ENCODE assay signal across 9 mouse cellular contexts in the genomic region with DNA sequence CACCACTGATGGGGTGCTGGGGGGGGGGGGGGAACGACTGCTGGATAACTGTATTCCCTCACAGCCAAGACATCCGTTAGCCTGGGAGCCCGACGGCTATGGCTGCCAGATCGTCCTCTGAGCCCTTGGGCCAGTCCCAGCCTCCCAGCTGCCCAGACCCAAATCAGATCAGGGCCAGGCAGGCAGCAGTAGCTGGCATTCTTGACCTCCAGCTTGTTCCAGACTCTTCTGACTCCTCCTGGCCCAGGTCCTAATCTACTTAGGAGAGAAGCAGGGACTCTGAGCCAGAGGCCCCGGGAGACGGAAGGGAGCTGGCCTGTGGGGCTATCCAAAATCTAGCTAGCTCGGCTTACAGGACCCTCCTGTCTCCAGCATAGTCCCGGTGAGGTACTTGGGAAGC. TPM values are rescaled to one million over a fixed set of nuclear protein-coding genes. Genes with fewer than 3 reads are reported as not detected.
DNase-seq lines count a peak whose midpoint lies in the region; ATAC-seq and TF ChIP-seq lines count a peak whose summit lies in the region.
"Had no signal": no experiment of that assay in that cellular context is flagged by ENCODE, and none has a peak within 500 bp of the region (broad histone marks: within the 10 kb centered on the region; RNA-seq: fewer than 3 reads in every experiment).

No protein-coding gene starts in this region.

- WGBS in midbrain, embryonic 14.5 days: 75% methylated on average over 9 of the region's 9 CpGs
- WGBS in midbrain, embryonic 10.5 days: 79% methylated on average over 9 of the region's 9 CpGs
- WGBS in heart, embryonic 14.5 days: 25% methylated on average over 9 of the region's 9 CpGs
- WGBS in liver, postnatal 0 days (ENCODE audit: insufficient replicate concordance): 82% methylated on average over 9 of the region's 9 CpGs

- TF ChIP-seq EP300 in liver, postnatal 0 days (IDR thresholded peaks at IDR 0.05; ENCODE audit: low read depth): no peak

- H3K9ac ChIP-seq in midbrain, embryonic 14.5 days (replicated peaks; ENCODE audit: low read length): no peak overlapping the region
- peak overlapping the region; percentile 45; the same call in 1 of the 2 replicates for H3K9ac ChIP-seq in heart, embryonic 14.5 days (ENCODE audit: low read length)
- H3K9ac ChIP-seq in liver, postnatal 0 days (replicated peaks): no peak overlapping the region

- no peak for DNase-seq in midbrain, embryonic 14.5 days
- DNase-seq in midbrain, embryonic 10.5 days (ENCODE audit: low spot score): no peak
- peak; percentile 80 for DNase-seq in cerebellum, adult 9-11 months
- DNase-seq in lung, postnatal 36 days: peak; percentile 39
- DNase-seq in liver, postnatal 0 days: no peak
- DNase-seq in frontal cortex, postnatal 36 days (ENCODE audit: low spot score in 2 of 2): no peak
- DNase-seq in right cerebral cortex, postnatal 14 days: no peak

- H3K4me2 ChIP-seq in midbrain, embryonic 14.5 days (ENCODE audit: low read length): no peak overlapping the region
- H3K4me2 ChIP-seq in heart, embryonic 14.5 days (ENCODE audit: low read length): peak overlapping the region; percentile 21; the same call in 1 of the 2 replicates
- H3K4me2 ChIP-seq in liver, postnatal 0 days (ENCODE audit: low read depth, low read length): no peak overlapping the region

- no peaks in the 10 kb centered on the region for H3K27me3 ChIP-seq in midbrain, embryonic 14.5 days (ENCODE audit: control insufficient read depth, insufficient read depth, low read length)
- H3K27me3 ChIP-seq in midbrain, embryonic 10.5 days (ENCODE audit: low read depth, poor library complexity, severe bottlenecking): no peaks in the 10 kb centered on the region
- H3K27me3 ChIP-seq in heart, embryonic 14.5 days (ENCODE audit: control insufficient read depth, insufficient read depth, low read length): no peaks in the 10 kb centered on the region
- no peaks in the 10 kb centered on the region for H3K27me3 ChIP-seq in liver, postnatal 0 days (ENCODE audit: insufficient read depth, low read length)

- no peaks in the 10 kb centered on the region for H3K9me3 ChIP-seq in midbrain, embryonic 14.5 days (ENCODE audit: control insufficient read depth, low read length)
- 0 out of 2 replicates have a peak, but pooled peaks cover 5% of the 10 kb centered on the region for H3K9me3 ChIP-seq in midbrain, embryonic 10.5 days (replicated peaks)
- H3K9me3 ChIP-seq in heart, embryonic 14.5 days (ENCODE audit: control insufficient read depth, low read length): no peaks in the 10 kb centered on the region
- no peaks in the 10 kb centered on the region for H3K9me3 ChIP-seq in liver, postnatal 0 days (ENCODE audit: low read length)

- ATAC-seq in midbrain, embryonic 14.5 days (ENCODE audit: low FRiP score, low TSS enrichment): no peak
- ATAC-seq in heart, embryonic 14.5 days (ENCODE audit: insufficient number of reproducible peaks, insufficient read depth, low FRiP score, low read depth): peak; percentile 65
- no peak for ATAC-seq in liver, postnatal 0 days

- peaks cover 13% of the 10 kb centered on the region for H3K36me3 ChIP-seq in midbrain, embryonic 14.5 days (ENCODE audit: control insufficient read depth, insufficient read depth, low read length)
- peaks cover 71% of the 10 kb centered on the region for H3K36me3 ChIP-seq in midbrain, embryonic 10.5 days
- H3K36me3 ChIP-seq in heart, embryonic 14.5 days (ENCODE audit: control insufficient read depth, insufficient read depth, low read length): peaks cover 16% of the 10 kb centered on the region
- H3K36me3 ChIP-seq in liver, postnatal 0 days (replicated peaks; ENCODE audit: insufficient read depth, low read length): peaks cover 2% of the 10 kb centered on the region; the same call in 1 of the 2 replicates

- H3K4me3 ChIP-seq in midbrain, embryonic 14.5 days (replicated peaks; ENCODE audit: low read depth, low read length): no peak overlapping the region
- H3K4me3 ChIP-seq in midbrain, embryonic 10.5 days: no peak overlapping the region
- no peak overlapping the region for H3K4me3 ChIP-seq in heart, embryonic 14.5 days (ENCODE audit: control insufficient read depth in 1 of 2, insufficient read depth in 1 of 2, low read depth in 1 of 2, low read length in 2 of 2)
- H3K4me3 ChIP-seq in liver, postnatal 0 days (ENCODE audit: low read depth, low read length): no peak overlapping the region
- H3K4me3 ChIP-seq: myocyte had no signal

- H3K27ac ChIP-seq in midbrain, embryonic 14.5 days (replicated peaks; ENCODE audit: low read depth, low read length): peak overlapping the region; percentile 41; the same call in 1 of the 2 replicates
- H3K27ac ChIP-seq in midbrain, embryonic 10.5 days (replicated peaks): no peak overlapping the region
- H3K27ac ChIP-seq in heart, embryonic 14.5 days (replicated peaks in 1 of 2; ENCODE audit: control insufficient read depth in 1 of 2, insufficient read depth in 1 of 2, low read depth in 2 of 2, low read length in 2 of 2): peak overlapping the region; percentile 61 to 75
- H3K27ac ChIP-seq in liver, postnatal 0 days (ENCODE audit: low read depth): no peak overlapping the region

- no peaks in the 10 kb centered on the region for H3K4me1 ChIP-seq in midbrain, embryonic 14.5 days (ENCODE audit: control insufficient read depth, insufficient read depth, low read length)
- peaks cover 6% of the 10 kb centered on the region; the same call in 1 of the 2 replicates for H3K4me1 ChIP-seq in midbrain, embryonic 10.5 days
- H3K4me1 ChIP-seq in heart, embryonic 14.5 days (ENCODE audit: control insufficient read depth in 2 of 2, insufficient read depth in 2 of 2, low read length in 2 of 2): peaks cover 18 to 34% of the 10 kb centered on the region in 2 experiments
- no peaks in the 10 kb centered on the region for H3K4me1 ChIP-seq in liver, postnatal 0 days (ENCODE audit: insufficient read depth)

- no peak for TF ChIP-seq CTCF in liver, postnatal 0 days (IDR thresholded peaks at IDR 0.05; ENCODE audit: low read depth)

RNA-seq across cellular contexts. Expression of a gene that starts 35.5 kb away (rescaled TPM):
- polyA plus RNA-seq in midbrain, embryonic 14.5 days (2014; fragmentation: Nextera tagmentation; extraction: Ambion mirVana): 75.1 and 75.5 TPM in 2 replicates
- 96.4 and 109 TPM in 2 replicates for polyA plus RNA-seq in midbrain, embryonic 10.5 days (2016; fragmentation: Nextera tagmentation; extraction: Ambion mirVana)
- 53.9 and 55.0 TPM in 2 replicates for polyA plus RNA-seq in heart, embryonic 14.5 days (2014; fragmentation: Nextera tagmentation; extraction: Ambion mirVana)
- polyA plus RNA-seq in liver, postnatal 0 days (2015; fragmentation: Nextera tagmentation; extraction: Ambion mirVana): 10.0 and 11.0 TPM in 2 replicates

Comparison
In these comparisons a context has a peak if more than half of its experiments do, and no peak if none do; other contexts are left out.
1. H3K27ac ChIP-seq: peak in midbrain, embryonic 14.5 days (single experiment) and heart, embryonic 14.5 days (2 of 2); none in midbrain, embryonic 10.5 days (single experiment) and liver, postnatal 0 days (single experiment).
2. DNase-seq: peak in cerebellum, adult 9-11 months (single experiment) and lung, postnatal 36 days (single experiment); none in midbrain, embryonic 14.5 days (single experiment), midbrain, embryonic 10.5 days (single experiment), liver, postnatal 0 days (single experiment), frontal cortex, postnatal 36 days (0 of 2) and right cerebral cortex, postnatal 14 days (single experiment).